In genomic region chr9:101996771-101997500, GRCm38 (mm10) we compare ENCODE assay signal across 18 mouse cellular contexts.
DNase-seq lines count a peak whose midpoint lies in the region; ATAC-seq lines count a peak whose summit lies in the region.
"Had no signal": no experiment of that assay in that cellular context is flagged by ENCODE, and none has a peak within 500 bp of the region (broad histone marks: within the 10 kb centered on the region; RNA-seq: fewer than 3 reads in every experiment).

No protein-coding gene starts in this region.

- ATAC-seq in erythroblast, adult 5-6 weeks (replicated peaks; ENCODE audit: low FRiP score, poor library complexity, severe bottlenecking) = no peak
- no peak for ATAC-seq in hindbrain, embryonic 14.5 days (ENCODE audit: low FRiP score)
- no peak for ATAC-seq in hindbrain, embryonic 11.5 days (ENCODE audit: low FRiP score)
- ATAC-seq in liver, embryonic 16.5 days (ENCODE audit: low read depth) = no peak
- ATAC-seq: activated CD4-positive, CD25-positive, alpha-beta regulatory T cell, adult 4 months; CD4-positive, CD25-positive, alpha-beta regulatory T cell, adult 4 months; lung, postnatal 0 days had no signal

- H3K4me2 ChIP-seq in hindbrain, embryonic 14.5 days (replicated peaks) = no peak overlapping the region
- H3K4me2 ChIP-seq in hindbrain, embryonic 11.5 days (replicated peaks; ENCODE audit: low read depth, low read length) = no peak overlapping the region
- H3K4me2 ChIP-seq in liver, embryonic 16.5 days (ENCODE audit: low read depth, low read length) = peak overlapping the region; percentile 61
- H3K4me2 ChIP-seq: embryonic facial prominence, embryonic 15.5 days; limb, embryonic 13.5 days; neural tube, embryonic 13.5 days had no signal

- H3K27me3 ChIP-seq in erythroblast, embryonic 14.5 days (ENCODE audit: control insufficient read depth) = no peaks in the 10 kb centered on the region
- no peaks in the 10 kb centered on the region for H3K27me3 ChIP-seq in hindbrain, embryonic 14.5 days (ENCODE audit: control insufficient read depth, insufficient read depth, low read length)
- no peaks in the 10 kb centered on the region for H3K27me3 ChIP-seq in hindbrain, embryonic 11.5 days (ENCODE audit: control insufficient read depth, insufficient read depth, low read length)
- no peaks in the 10 kb centered on the region for H3K27me3 ChIP-seq in liver, embryonic 16.5 days (ENCODE audit: control insufficient read depth, insufficient read depth, low read depth, low read length)
- H3K27me3 ChIP-seq: embryonic facial prominence, embryonic 15.5 days; limb, embryonic 13.5 days; neural tube, embryonic 13.5 days had no signal

- peak overlapping the region; percentile 61 for H3K4me3 ChIP-seq in erythroblast, embryonic 14.5 days (replicated peaks)
- H3K4me3 ChIP-seq in hindbrain, embryonic 14.5 days (replicated peaks; ENCODE audit: low read length) = no peak overlapping the region
- no peak overlapping the region for H3K4me3 ChIP-seq in hindbrain, embryonic 11.5 days (ENCODE audit: low read depth, low read length)
- H3K4me3 ChIP-seq in liver, embryonic 16.5 days (ENCODE audit: low read depth, low read length) = no peak overlapping the region
- H3K4me3 ChIP-seq: embryonic facial prominence, embryonic 15.5 days; limb, embryonic 13.5 days; neural tube, embryonic 13.5 days had no signal

- no peak overlapping the region for H3K9ac ChIP-seq in hindbrain, embryonic 14.5 days
- H3K9ac ChIP-seq in hindbrain, embryonic 11.5 days (ENCODE audit: low read depth, low read length) = no peak overlapping the region
- H3K9ac ChIP-seq in liver, embryonic 16.5 days (ENCODE audit: low read depth, low read length) = peak overlapping the region; percentile 50; the same call in 1 of the 2 replicates
- H3K9ac ChIP-seq: embryonic facial prominence, embryonic 15.5 days; limb, embryonic 13.5 days; neural tube, embryonic 13.5 days had no signal

- peaks cover 64% of the 10 kb centered on the region for H3K4me1 ChIP-seq in erythroblast, embryonic 14.5 days (ENCODE audit: control insufficient read depth)
- H3K4me1 ChIP-seq in hindbrain, embryonic 14.5 days (replicated peaks; ENCODE audit: control insufficient read depth, insufficient read depth, low read length) = no peaks in the 10 kb centered on the region
- no peaks in the 10 kb centered on the region; the same call in 1 of the 2 replicates for H3K4me1 ChIP-seq in hindbrain, embryonic 11.5 days (replicated peaks; ENCODE audit: control insufficient read depth, insufficient read depth, low read length)
- peaks cover 33% of the 10 kb centered on the region for H3K4me1 ChIP-seq in liver, embryonic 16.5 days (ENCODE audit: control insufficient read depth, low read depth, low read length)
- H3K4me1 ChIP-seq: embryonic facial prominence, embryonic 15.5 days; neural tube, embryonic 13.5 days had no signal

- 72% methylated on average over 16 of the region's 16 CpGs for WGBS in hindbrain, embryonic 14.5 days
- WGBS in hindbrain, embryonic 11.5 days = 88% methylated on average over 16 of the region's 16 CpGs
- 71% methylated on average over 16 of the region's 16 CpGs for WGBS in liver, embryonic 16.5 days (ENCODE audit: insufficient replicate concordance)

- H3K36me3 ChIP-seq in erythroblast, embryonic 14.5 days (ENCODE audit: control insufficient read depth) = peaks cover 4% of the 10 kb centered on the region
- peaks cover 13% of the 10 kb centered on the region for H3K36me3 ChIP-seq in hindbrain, embryonic 14.5 days (replicated peaks; ENCODE audit: control insufficient read depth, insufficient read depth)
- no peaks in the 10 kb centered on the region for H3K36me3 ChIP-seq in hindbrain, embryonic 11.5 days (ENCODE audit: control insufficient read depth, insufficient read depth, low read length)
- H3K36me3 ChIP-seq in liver, embryonic 16.5 days (ENCODE audit: control insufficient read depth, insufficient read depth) = no peaks in the 10 kb centered on the region
- H3K36me3 ChIP-seq: embryonic facial prominence, embryonic 15.5 days; limb, embryonic 13.5 days had no signal

- H3K27ac ChIP-seq in hindbrain, embryonic 14.5 days = 0 out of 2 replicates have a peak overlapping the region, but pooled peaks have one; percentile 24
- H3K27ac ChIP-seq in hindbrain, embryonic 11.5 days (ENCODE audit: low read depth, low read length) = no peak overlapping the region
- H3K27ac ChIP-seq in liver, embryonic 16.5 days (ENCODE audit: low read length) = peak overlapping the region; percentile 90
- H3K27ac ChIP-seq: embryonic facial prominence, embryonic 15.5 days; limb, embryonic 13.5 days; neural tube, embryonic 13.5 days had no signal

- no peak for DNase-seq in hindbrain, embryonic 14.5 days (ENCODE audit: low spot score)
- no peak for DNase-seq in hindbrain, embryonic 11.5 days (ENCODE audit: low spot score)
- peak; percentile 24 for DNase-seq in brain, adult 2 months (ENCODE audit: low read depth, low spot score)
- DNase-seq in neural tube, embryonic 10.5 days (ENCODE audit: extremely low spot score, low spot score) = no peak
- DNase-seq in cerebellum, postnatal 14 days = no peak
- DNase-seq: adrenal gland, postnatal 14 days; cerebellum, adult 11-12 months; cerebellum, postnatal 36 days; kidney, adult 11 months had no signal

- peaks cover 2% of the 10 kb centered on the region for H3K9me3 ChIP-seq in erythroblast, embryonic 14.5 days (ENCODE audit: control insufficient read depth, low read length)
- no peaks in the 10 kb centered on the region for H3K9me3 ChIP-seq in hindbrain, embryonic 14.5 days (ENCODE audit: control insufficient read depth, low read length)
- no peaks in the 10 kb centered on the region for H3K9me3 ChIP-seq in hindbrain, embryonic 11.5 days (ENCODE audit: control insufficient read depth, low read length)
- H3K9me3 ChIP-seq in liver, embryonic 16.5 days (replicated peaks; ENCODE audit: control insufficient read depth, low read length) = no peaks in the 10 kb centered on the region
- H3K9me3 ChIP-seq: embryonic facial prominence, embryonic 15.5 days; limb, embryonic 13.5 days; neural tube, embryonic 13.5 days had no signal
